Comparison of ENCODE assay signal across 24 mouse cellular contexts in genomic region chr7:136665901-136666300, GRCm38 (mm10).
"Had no signal": no experiment of that assay in that cellular context is flagged by ENCODE, and none has a peak within 500 bp of the region (broad histone marks: within the 10 kb centered on the region; RNA-seq: fewer than 3 reads in every experiment).

No protein-coding gene starts in this region.

- H3K27ac ChIP-seq: heart, embryonic 10.5 days; heart, embryonic 13.5 days; heart, embryonic 15.5 days; hindbrain, embryonic 13.5 days; hindbrain, embryonic 15.5 days; hindbrain, postnatal 0 days; limb, embryonic 13.5 days; limb, embryonic 15.5 days; liver, embryonic 12.5 days; liver, embryonic 14.5 days had no signal

- H3K9me3 ChIP-seq: heart, embryonic 10.5 days; heart, embryonic 13.5 days; heart, embryonic 15.5 days; hindbrain, embryonic 13.5 days; hindbrain, embryonic 15.5 days; limb, embryonic 15.5 days; liver, embryonic 12.5 days had no signal

- H3K4me1 ChIP-seq: heart, embryonic 10.5 days; heart, embryonic 13.5 days; heart, embryonic 15.5 days; limb, embryonic 15.5 days; liver, embryonic 12.5 days had no signal

- H3K4me3 ChIP-seq: heart, embryonic 10.5 days; heart, embryonic 13.5 days; heart, embryonic 15.5 days; hindbrain, embryonic 13.5 days; hindbrain, embryonic 15.5 days; limb, embryonic 13.5 days; limb, embryonic 15.5 days; liver, embryonic 12.5 days had no signal

- H3K9ac ChIP-seq: heart, embryonic 13.5 days; heart, embryonic 15.5 days; hindbrain, embryonic 13.5 days; hindbrain, embryonic 15.5 days; limb, embryonic 13.5 days; limb, embryonic 15.5 days; liver, embryonic 12.5 days; liver, embryonic 14.5 days had no signal

- ATAC-seq: hindbrain, postnatal 0 days; intestine, embryonic 16.5 days; liver, embryonic 12.5 days had no signal

- DNase-seq: gastrocnemius, postnatal 14 days; gastrocnemius, postnatal 36 days; heart, adult 18-20 months; heart, postnatal 14 days; heart, postnatal 36 days; kidney, adult 11 months; kidney, adult 2 months; kidney, adult 9 months; kidney, postnatal 10 days; kidney, postnatal 25 days; layer of hippocampus, adult 9-11 months; layer of hippocampus, postnatal 36 days; lung, adult 18-20 months had no signal

- H3K27me3 ChIP-seq: hindbrain, embryonic 15.5 days had no signal

- H3K4me2 ChIP-seq: heart, embryonic 13.5 days; heart, embryonic 15.5 days; hindbrain, embryonic 13.5 days; hindbrain, embryonic 15.5 days; limb, embryonic 13.5 days; limb, embryonic 15.5 days; liver, embryonic 12.5 days had no signal

- H3K36me3 ChIP-seq: heart, embryonic 10.5 days; heart, embryonic 13.5 days; heart, embryonic 15.5 days; hindbrain, embryonic 13.5 days; hindbrain, embryonic 15.5 days; limb, embryonic 13.5 days; limb, embryonic 15.5 days; liver, embryonic 12.5 days had no signal
